8 mouse cellular contexts compared by ENCODE assay signal in the genomic region with DNA sequence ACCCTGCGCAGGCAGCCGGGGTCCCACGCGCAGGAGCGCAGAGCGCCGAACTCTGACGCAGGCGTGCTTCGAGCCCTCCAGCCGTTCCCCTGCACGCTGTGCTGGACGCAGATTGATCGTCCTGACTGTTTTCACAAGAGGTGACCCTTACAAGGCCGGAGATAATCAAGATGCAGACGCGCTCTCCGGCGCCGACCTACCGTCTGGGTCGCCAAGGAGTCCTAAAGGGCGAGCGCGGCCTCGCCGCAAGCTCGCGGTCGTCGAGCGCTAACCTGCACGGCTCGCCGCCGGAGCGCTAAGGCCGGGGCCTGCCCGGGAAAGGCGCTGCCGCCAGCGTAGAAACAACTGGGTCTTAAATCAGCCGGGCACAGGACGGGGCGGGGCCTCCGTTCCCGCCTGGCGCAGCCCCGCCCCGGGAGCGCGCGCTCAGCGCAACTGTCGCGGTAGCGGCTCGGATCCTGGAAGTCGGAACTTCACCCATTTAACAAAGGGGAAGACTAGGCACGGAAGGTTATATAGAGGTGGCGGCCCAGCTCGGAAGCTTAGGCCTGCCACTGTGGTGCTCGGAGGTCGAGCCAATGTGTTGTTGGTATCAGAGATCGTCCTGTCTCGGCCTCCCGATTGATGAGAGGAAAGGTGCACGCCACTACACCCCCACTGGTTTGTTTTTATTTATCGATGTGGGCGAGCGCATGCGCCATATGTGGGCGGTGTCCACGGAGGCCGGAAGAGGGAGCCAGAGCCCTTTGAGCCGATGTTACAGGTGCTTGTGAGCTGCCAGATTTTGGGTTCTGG. TPM values are rescaled to one million over a fixed set of nuclear protein-coding genes. Genes with fewer than 3 reads are reported as not detected.
DNase-seq lines count a peak whose midpoint lies in the region; ATAC-seq lines count a peak whose summit lies in the region.

A gene (minus strand): TSS at position 642 of the 795 bp plus-strand sequence.

- peaks cover 16% of the 10 kb centered on the region for H3K36me3 ChIP-seq in intestine, embryonic 14.5 days (ENCODE audit: control insufficient read depth, insufficient read depth, low read length)
- H3K36me3 ChIP-seq in midbrain, embryonic 11.5 days (ENCODE audit: control insufficient read depth, insufficient read depth, low read length), result no peaks in the 10 kb centered on the region

- peak; percentile 69 to 77 for DNase-seq in urinary bladder, adult 18-20 months (ENCODE audit: low spot score in 2 of 2)
- no peak for DNase-seq in urinary bladder, postnatal 10 days (ENCODE audit: low spot score)
- peak; percentile 82 for DNase-seq in embryo, embryonic 11.5 days (ENCODE audit: low read depth, low spot score)
- peak; percentile 59 to 81 for DNase-seq in gastrocnemius, postnatal 36 days
- DNase-seq in intestine, embryonic 14.5 days (ENCODE audit: low spot score), result peak; percentile 95
- DNase-seq in left cerebral cortex, postnatal 4 days, result peak; percentile 77
- peak; percentile 99 for DNase-seq in midbrain, embryonic 11.5 days (ENCODE audit: low spot score, missing footprints)
- peak; percentile 62 for DNase-seq in right cerebral cortex, postnatal 4 days

- H3K4me3 ChIP-seq in intestine, embryonic 14.5 days (ENCODE audit: low read depth, low read length), result peak within 1 kb of the TSS; percentile 68
- peak within 1 kb of the TSS; percentile 51 for H3K4me3 ChIP-seq in midbrain, embryonic 11.5 days (ENCODE audit: low read depth, low read length)

- peak; percentile 94 for ATAC-seq in intestine, embryonic 14.5 days (replicated peaks; ENCODE audit: low FRiP score, low TSS enrichment, low read depth)
- ATAC-seq in midbrain, embryonic 11.5 days (ENCODE audit: low FRiP score), result peak; percentile 97

- H3K4me2 ChIP-seq in intestine, embryonic 14.5 days (ENCODE audit: low read length), result peak within 1 kb of the TSS; percentile 82
- peak within 1 kb of the TSS; percentile 89 for H3K4me2 ChIP-seq in midbrain, embryonic 11.5 days

- H3K27ac ChIP-seq in intestine, embryonic 14.5 days (ENCODE audit: low read depth), result peak within 1 kb of the TSS; percentile 93
- peak within 1 kb of the TSS; percentile 75 for H3K27ac ChIP-seq in midbrain, embryonic 11.5 days (ENCODE audit: low read depth, low read length)

- H3K9me3 ChIP-seq in intestine, embryonic 14.5 days (ENCODE audit: control insufficient read depth, low read length), result no peaks in the 10 kb centered on the region
- no peaks in the 10 kb centered on the region for H3K9me3 ChIP-seq in midbrain, embryonic 11.5 days (ENCODE audit: control insufficient read depth, low read length)

- peaks cover 5% of the 10 kb centered on the region for H3K4me1 ChIP-seq in intestine, embryonic 14.5 days (replicated peaks; ENCODE audit: control insufficient read depth, insufficient read depth, low read length)
- peaks cover 7% of the 10 kb centered on the region for H3K4me1 ChIP-seq in midbrain, embryonic 11.5 days (ENCODE audit: control insufficient read depth, insufficient read depth, low read length)

- WGBS in intestine, embryonic 14.5 days, result under 1% methylated on average over 76 of the region's 76 CpGs
- under 1% methylated on average over 76 of the region's 76 CpGs for WGBS in midbrain, embryonic 11.5 days

- intact Hi-C loops in gastrocnemius, postnatal 36 days (cut with DNase I), result no loop called here
- intact Hi-C loops in left cerebral cortex, postnatal 4 days (cut with DNase I), result no loop called here

- peak within 1 kb of the TSS; percentile 84 for H3K9ac ChIP-seq in intestine, embryonic 14.5 days (ENCODE audit: low read length)
- peak within 1 kb of the TSS; percentile 80 for H3K9ac ChIP-seq in midbrain, embryonic 11.5 days (ENCODE audit: low read length)

- no peaks in the 10 kb centered on the region for H3K27me3 ChIP-seq in intestine, embryonic 14.5 days (replicated peaks; ENCODE audit: control insufficient read depth, insufficient read depth, low read length)
- no peaks in the 10 kb centered on the region for H3K27me3 ChIP-seq in midbrain, embryonic 11.5 days (ENCODE audit: control insufficient read depth, insufficient read depth, low read length)

RNA-seq across cellular contexts. Expression of the gene that starts here (rescaled TPM):
- 1 to 10 TPM; 3.1 to 3.8 TPM for total RNA-seq in gastrocnemius, postnatal 36 days (2021)
- 57.9 and 58.2 TPM in 2 replicates for polyA plus RNA-seq in intestine, embryonic 14.5 days (2014; fragmentation: Nextera tagmentation; extraction: Ambion mirVana)
- 1 to 10 TPM; 8.1 to 9.1 TPM for total RNA-seq in left cerebral cortex, postnatal 4 days (2021)
- 35.3 and 41.9 TPM in 2 replicates for polyA plus RNA-seq in midbrain, embryonic 11.5 days (2014; fragmentation: Nextera tagmentation; extraction: Ambion mirVana)
